Mouse (Mus musculus) layer of hippocampus, adult 2 months (tissue): ENCODE data around the gene Pilrb1. TPM values are rescaled to one million over a fixed set of nuclear protein-coding genes. Genes with fewer than 3 reads are reported as not detected.
"Not testable (repeated sequence)": the region's sequence is repeated elsewhere in the genome, so short reads cannot be mapped to it uniquely, and the experiment has no call there.

Experiments used
- DNase-seq, 2 experiments: peaks; one replicate each; pipeline ENCODE4 v3.0.0; 2022; ENCODE audit warnings: low spot score in 2 of 2
- H3K27ac ChIP-seq: fragments of 200-600 bp; 2 replicates; pipeline ENCODE4 v1.8.1; 2022
- H3K4me3 ChIP-seq: fragments of 200-600 bp; 2 replicates; pipeline ENCODE4 v1.8.1; 2022; ENCODE audit warnings: mild to moderate bottlenecking
- CTCF ChIP-seq: fragments of 200-600 bp; conservative IDR thresholded peaks from 2 replicates; pipeline ENCODE4 v1.8.1; 2022; ENCODE audit warnings: antibody characterized with exemption, mild to moderate bottlenecking, moderate library complexity
- long read RNA-seq, 2 experiments: library from polyadenylated mRNA; stranded (forward); transcript quantifications; one replicate each; pipeline ENCODE4 v2.0.0; 2021; ENCODE audit warnings: borderline mapping rate in 2 of 2
- total RNA-seq, 2 experiments: library from RNA; stranded (reverse); gene quantifications; 2 replicates each; pipeline ENCODE4 v1.2.3; 2021

Gene Pilrb1
- total RNA-seq, result not detected
- long read RNA-seq, experiment 1, partial matches to known transcripts, result 0 of 1 reads
- long read RNA-seq, experiment 1, other reads (novel, unspliced or antisense), result 1 of 1 reads
- long read RNA-seq, experiment 2, result 0 reads

DNA sequence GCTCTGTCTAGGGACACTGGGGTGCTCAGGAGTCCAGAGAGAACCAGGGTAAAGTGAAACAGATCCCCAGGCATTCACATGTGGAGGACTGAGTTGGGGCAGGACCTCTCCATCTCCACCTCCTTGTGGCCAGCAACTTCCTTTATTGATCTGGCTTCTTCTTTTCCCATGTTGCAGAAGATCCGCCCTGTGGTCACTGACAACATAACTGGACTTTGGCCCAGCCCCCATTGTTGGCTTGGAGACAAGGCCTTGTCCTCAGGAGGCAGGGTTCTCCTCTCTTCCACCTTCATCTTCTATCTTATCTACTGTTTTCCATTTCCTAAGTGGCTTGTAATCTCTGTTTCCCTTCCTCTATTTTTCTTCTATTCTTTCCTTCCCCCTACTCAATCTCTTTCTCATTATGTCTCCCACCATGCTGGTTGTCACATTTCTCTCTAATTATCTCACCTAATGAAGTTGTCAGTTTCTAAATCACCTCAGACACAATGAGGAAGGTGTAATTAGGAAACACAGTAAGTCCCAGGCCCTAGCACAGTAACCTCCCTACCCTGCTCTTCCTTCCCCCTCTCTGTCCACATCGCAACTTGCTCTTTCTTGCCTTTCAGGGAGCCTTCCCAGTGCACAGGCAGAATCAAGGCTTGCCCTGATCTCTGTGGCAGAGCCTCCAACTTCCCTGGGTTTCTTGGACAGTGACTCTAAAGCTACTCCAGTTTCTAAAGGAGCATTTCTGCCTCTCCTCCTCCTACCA, at the start of gene Pilrb1:
Gene Pilrb1 (minus strand): TSS at position 147 of the 751 bp plus-strand sequence.
- H3K27ac ChIP-seq, H3K4me3 ChIP-seq, DNase-seq: not testable (repeated sequence)

DNA sequence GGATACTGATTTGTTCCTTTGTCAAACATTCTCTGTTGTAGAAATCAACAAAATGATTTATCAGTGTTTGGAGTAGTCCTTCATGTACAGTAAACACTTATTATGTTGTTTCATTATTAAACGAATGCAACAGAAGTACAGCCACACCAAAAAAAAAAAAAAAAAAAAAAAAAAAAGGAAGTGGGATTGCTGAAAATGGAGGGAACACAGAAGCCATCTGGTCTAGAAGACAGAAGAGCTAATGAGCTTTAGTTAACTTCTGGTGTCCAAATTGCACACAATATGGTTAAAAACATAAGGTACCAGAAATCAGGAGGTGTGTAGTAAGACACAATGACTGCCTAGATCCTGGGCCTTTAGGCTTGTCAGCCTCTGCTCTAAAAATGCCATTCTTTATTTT, 39.9 kb upstream of the Pilrb1 start:
- Histone ChIP-seq H3K4me3 (no peak overlapping the region), H3K27ac (no peak overlapping the region)
- DNase-seq, result no peak
- TF ChIP-seq CTCF, result no peak

DNA sequence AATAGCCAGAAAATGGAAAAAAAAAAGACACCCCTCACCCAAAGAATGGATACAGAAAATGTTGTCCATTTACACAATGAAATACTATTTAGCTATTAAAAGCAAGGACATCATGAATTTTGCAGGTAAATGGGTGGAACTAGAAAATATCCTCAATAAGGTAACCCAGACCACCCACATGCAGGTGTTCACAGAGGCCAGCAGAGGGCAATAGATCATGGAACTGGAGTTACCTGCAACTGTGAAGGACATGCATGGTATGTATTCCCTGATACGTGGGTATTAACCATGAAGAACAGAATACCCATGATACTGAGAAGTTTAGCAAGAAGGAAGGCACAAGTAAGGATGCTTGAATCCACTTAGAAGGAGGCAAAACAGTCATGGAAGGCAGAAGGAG, 35.0 kb upstream of the Pilrb1 start:
- no peak overlapping the region for H3K27ac ChIP-seq
- TF ChIP-seq CTCF, result peak; percentile 47
- no peak for DNase-seq

DNA sequence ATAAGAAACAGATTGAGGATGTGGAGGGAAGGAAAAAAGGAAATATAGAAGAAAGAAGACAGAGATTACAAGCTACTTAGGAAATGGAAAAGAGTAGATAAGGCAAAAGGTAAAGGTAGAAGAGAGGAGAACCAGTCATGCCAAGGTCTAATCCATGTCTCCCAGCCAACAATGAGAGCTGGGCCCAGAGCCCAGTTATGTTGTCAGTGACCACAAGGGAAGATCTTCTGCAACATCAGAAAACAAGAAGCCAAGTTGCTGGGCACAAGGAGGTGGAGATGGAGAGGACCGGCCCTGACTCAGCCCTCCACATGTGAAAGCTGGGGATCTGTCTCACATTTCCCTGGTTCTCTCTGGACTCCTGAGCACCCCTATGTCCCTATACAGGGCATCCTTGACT, 29.8 kb upstream of the Pilrb1 start:
- no peak for TF ChIP-seq CTCF
- DNase-seq, result no peak
- H3K27ac ChIP-seq, result no peak overlapping the region
- H3K4me3 ChIP-seq, result no peak overlapping the region

More for the DNA sequence above, 35.0 kb upstream of the Pilrb1 start:
- no peak overlapping the region for H3K4me3 ChIP-seq

DNA sequence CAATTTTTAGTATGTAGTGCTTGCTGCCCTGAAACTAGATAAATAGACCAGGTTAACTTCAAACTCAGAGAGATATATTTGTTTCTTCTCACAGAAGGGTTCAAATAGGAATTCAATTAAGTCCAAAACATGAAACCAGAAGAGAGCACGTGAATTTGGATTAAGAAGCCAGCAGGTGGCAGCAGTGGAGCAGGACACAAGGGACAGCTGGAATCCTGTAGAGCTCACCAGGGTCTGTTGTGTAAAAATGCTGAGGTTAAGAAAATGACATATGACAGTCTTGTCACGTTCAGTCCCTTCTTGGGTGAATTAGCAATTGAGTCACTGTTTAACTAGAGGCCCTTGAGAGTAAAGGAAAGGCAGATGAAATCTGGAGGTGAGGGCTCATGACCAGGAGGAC, 28.0 kb upstream of the Pilrb1 start:
- peak; percentile 86 for TF ChIP-seq CTCF
- DNase-seq, result peak; percentile 58 to 61
- H3K4me3 ChIP-seq, result no peak overlapping the region
- H3K27ac ChIP-seq, result no peak overlapping the region

DNA sequence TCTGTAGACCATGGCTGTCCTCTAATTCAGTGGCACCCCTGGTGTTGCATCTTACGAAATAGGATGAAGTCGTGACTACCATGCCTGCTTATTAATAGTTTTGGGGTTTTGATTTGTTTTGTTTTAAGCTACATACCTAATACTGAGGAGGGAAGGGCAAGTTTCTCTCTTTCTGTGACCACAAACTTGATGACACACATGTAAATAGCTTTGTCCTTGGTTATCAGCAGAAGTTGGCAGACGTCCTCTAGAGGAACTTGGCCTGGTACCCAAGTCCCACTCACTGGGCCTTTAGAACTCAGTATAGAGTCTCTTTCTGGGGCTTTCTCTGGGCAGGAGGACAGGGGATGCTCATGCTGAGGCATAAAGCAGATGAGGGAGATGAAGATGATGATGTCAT, 25.4 kb upstream of the Pilrb1 start:
- H3K4me3 ChIP-seq, result no peak overlapping the region
- DNase-seq, result no peak
- TF ChIP-seq CTCF, result no peak
- no peak overlapping the region for H3K27ac ChIP-seq

DNA sequence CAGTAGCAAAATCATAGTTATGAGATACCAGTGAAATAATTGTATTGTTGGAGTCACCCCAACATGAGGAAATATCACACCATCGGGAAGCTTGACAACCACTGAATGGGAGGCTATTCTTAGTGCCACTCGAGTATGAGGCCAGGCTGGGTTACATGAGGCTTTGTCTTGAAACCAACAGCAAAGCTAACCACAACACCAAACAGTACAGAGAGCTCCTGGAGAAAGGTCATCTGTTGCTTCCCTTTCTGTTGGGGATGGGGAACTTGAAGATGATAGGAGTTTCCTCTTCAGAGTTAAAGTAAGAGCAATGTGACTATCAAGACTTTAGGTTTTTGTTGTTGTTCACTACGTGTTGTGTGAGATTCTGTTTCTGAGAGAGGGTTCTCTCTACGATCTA, 25.0 kb upstream of the Pilrb1 start:
- Histone ChIP-seq H3K27ac (no peak overlapping the region), H3K4me3 (no peak overlapping the region)
- no peak for DNase-seq
- TF ChIP-seq CTCF, result no peak

DNA sequence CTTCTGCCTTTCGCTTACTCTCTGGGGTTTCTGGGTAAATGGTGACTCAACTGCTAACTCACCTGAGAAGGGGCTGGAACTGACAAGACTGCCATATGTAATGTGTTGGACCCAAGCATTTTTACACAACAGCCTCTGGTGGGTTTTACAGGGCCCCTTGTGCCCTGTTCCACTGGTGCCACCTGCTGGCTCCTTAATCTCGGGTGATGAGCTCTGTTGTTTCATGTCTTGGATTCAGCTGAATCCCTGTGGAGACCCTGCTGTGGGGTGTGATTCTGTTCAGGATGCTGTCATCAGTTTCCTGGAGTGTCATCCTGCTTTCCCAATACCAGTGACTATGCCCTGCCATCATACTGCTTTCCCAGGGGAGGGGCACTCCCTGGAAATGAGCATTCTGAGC, 20.0 kb upstream of the Pilrb1 start:
- no peak overlapping the region for H3K27ac ChIP-seq
- H3K4me3 ChIP-seq, result no peak overlapping the region
- DNase-seq, result peak; percentile 4 to 15
- TF ChIP-seq CTCF, result peak; percentile 72

DNA sequence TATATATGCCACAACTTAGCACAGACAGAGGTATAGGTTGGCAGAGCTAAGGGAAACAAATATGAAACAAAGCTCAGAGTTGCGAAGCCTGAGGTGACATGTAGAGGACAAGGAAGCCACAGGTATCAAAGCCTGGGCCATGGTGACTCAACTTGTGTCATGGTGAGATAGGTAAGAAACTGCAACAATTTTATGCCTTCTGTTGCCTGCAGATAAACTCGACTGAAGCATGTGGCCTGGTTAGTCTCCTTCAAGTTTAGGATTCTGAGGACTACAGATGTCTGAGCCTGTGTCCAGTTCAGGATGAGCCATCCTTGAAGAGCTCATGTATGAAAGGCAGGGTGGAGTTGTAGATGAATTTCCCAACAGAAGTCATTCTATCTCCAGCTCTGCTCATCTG, 17.1 kb upstream of the Pilrb1 start:
- TF ChIP-seq CTCF, result no peak
- no peak overlapping the region for H3K4me3 ChIP-seq
- no peak overlapping the region for H3K27ac ChIP-seq
- DNase-seq, result no peak

DNA sequence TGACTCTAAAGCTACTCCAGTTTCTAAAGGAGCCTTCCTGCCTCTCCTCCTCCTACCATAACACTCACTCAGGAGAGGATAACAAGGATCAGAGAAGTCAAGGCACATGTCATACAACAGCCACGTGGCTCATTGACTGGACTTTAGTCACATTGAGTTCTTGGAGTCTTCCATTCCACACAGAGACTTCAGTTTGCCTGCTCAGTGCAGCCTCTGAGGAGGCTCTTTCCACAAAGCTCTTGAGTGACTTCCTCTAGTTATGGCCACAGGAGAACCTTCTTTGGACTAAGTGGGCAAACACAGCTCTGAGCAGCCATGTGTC, 14.4 kb upstream of the Pilrb1 start:
- not testable (repeated sequence) for H3K27ac ChIP-seq, H3K4me3 ChIP-seq, DNase-seq

DNA sequence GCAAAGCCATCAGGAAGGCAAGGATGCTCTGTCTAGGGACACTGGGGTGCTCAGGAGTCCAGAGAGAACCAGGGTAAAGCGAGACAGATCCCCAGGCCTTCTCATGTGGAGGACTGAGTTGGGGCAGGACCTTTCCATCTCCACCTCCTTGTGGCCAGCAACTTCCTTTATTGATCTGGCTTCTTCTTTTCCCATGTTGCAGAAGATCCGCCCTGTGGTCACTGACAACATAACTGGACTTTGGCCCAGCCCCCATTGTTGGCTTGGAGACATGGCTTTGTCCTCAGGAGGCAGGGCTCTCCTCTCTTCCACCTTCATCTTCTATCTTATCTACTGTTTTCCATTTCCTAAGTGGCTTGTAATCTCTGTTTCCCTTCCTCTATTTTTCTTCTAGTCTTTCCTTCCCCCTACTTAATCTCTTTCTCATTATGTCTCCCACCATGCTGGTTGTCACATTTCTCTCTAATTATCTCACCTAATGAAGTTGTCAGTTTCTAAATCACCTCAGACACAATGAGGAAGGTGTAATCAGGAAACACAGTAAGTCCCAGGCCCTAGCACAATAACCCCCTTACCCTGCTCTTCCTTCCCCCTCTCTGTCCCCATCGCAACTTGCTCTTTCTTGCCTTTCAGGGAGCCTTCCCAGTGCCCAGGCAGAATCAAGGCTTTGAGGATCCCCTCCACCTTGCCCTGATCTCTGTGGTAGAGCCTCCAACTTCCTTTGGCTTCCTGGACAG, 13.9 kb upstream of the Pilrb1 start, which contains the start of gene Pilrb2:
Gene Pilrb2 (minus strand): TSS at position 172 of the 737 bp plus-strand sequence.
- H3K4me3 ChIP-seq, DNase-seq, H3K27ac ChIP-seq: not testable (repeated sequence)

DNA sequence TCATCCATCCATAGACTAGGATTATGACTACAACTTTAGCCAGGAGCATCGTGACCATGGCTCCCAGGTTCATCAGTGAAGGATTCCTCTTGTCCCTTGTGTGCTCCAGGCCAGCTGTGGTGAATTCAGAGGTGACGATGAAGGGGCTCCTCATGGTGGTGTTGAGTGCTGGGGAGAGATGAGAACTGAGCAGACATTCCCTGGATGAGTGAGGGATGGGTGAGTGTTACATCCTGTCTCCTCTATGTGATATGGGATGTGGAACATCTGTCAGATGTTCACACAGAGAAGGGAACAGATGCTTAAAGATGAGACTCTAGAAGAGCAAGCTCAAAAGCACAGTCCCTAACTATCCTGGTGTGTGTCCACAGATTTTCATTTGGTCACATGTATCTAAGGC, 10.7 kb upstream of the Pilrb1 start:
- H3K4me3 ChIP-seq, DNase-seq, H3K27ac ChIP-seq: not testable (repeated sequence)

DNA sequence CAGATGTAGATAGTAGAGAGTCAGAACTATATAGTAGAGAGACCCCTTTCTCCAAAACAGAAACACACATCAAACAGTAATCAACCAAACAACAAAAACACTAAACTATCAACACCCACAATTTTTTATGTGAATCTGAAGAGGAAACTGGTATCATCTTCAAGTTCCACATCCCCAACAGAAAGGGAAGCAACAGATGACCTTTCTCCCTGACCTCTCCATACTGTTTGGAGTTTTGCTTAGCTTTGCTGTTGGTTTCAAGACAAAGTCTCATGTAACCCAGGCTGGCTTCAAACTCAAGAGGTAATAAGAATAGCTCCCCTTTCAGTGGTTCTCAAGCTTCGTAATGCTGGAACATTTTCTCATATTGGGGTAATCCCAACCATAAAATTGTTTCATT, 6.1 kb upstream of the Pilrb1 start:
- H3K4me3 ChIP-seq, DNase-seq, H3K27ac ChIP-seq: not testable (repeated sequence)

DNA sequence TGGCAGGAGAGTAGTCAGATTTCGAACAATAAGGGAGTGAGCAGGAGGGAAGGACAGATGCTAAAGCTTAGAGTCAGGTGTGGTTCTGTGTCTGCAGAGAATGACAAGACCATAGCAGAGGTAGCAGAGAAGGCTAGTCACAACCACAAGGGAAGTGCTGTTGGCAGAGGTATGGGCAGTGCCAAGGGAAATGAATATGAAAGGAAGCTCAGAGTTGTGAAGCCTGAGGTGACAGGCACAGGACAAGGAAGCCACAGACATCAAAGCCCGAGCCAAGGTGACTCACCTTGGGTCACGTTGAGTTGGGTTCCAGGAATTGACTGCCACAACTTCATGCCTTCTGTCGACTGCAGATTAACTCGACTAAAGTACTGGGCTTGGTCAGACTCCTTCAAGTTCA, 1.0 kb downstream of the Pilrb1 start:
- not testable (repeated sequence) for H3K27ac ChIP-seq, H3K4me3 ChIP-seq, DNase-seq

DNA sequence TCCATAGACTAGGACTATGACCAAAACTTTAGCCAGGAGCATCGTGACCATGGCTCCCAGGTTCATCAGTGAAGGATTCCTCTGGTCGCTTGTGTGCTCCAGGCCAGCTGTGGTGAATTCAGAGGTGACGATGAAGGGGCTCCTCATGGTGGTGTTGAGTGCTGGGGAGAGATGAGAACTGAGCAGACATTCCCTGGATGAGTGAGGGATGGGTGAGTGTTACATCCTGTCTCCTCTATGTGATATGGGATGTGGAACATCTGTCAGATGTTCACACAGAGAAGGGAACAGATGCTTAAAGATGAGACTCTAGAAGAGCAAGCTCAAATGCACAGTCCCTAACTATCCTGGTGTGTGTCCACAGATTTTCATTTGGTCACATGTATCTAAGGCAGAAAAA, 3.0 kb downstream of the Pilrb1 start:
- H3K27ac ChIP-seq, DNase-seq, H3K4me3 ChIP-seq: not testable (repeated sequence)

DNA sequence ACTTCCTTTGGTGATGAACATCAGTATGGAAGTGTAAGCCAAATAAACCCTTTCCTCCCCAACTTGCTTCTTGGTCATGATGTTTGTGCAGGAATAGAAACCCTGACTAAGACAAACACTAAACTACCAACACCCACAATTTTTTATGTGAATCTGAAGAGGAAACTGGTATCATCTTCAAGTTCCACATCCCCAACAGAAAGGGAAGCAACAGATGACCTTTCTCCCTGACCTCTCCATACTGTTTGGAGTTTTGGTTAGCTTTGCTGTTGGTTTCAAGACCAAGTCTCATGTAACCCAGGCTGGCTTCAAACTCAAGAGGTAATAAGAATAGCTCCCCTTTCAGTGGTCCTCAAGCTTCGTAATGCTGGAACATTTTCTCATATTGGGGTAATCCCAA, 7.6 kb downstream of the Pilrb1 start:
- H3K4me3 ChIP-seq, H3K27ac ChIP-seq, DNase-seq: not testable (repeated sequence)

DNA sequence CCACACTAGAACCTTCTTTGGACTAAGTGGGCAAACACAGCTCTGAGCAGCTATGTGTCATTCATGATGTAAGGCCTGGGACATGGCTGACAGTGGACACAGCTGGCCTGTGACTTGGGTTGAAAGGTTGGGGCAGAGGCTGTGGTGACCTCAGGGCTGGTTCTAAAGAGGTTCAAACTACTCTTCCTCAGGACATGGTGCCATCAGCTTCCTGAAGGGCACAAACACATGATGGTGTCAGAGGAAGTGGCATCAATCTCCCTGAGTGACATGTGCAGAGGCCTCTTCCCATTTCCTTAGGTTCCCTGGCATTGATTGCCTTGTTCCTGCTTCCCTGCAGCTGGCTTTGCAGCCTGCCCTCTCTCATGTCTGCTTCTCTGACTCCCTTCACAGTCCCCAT, 20.8 kb downstream of the Pilrb1 start:
- H3K4me3 ChIP-seq, DNase-seq, H3K27ac ChIP-seq: not testable (repeated sequence)
